Mouse (Mus musculus) brain, embryonic 14.5 days (tissue): ENCODE data around the gene Ccdc194.

ENCODE experiments used
- CTCF ChIP-seq: fragments of 200-500 bp; IDR thresholded peaks from 2 replicates; pipeline ENCODE4 v1.5.1; 2012; ENCODE audit warnings: inconsistent platforms, mild to moderate bottlenecking, moderate library complexity, borderline replicate concordance; ENCODE audit not compliant: insufficient read depth, insufficient read length; ENCODE audit errors: extremely low read depth
- POLR2A ChIP-seq: fragments of 200-500 bp; IDR thresholded peaks from 2 replicates; pipeline ENCODE4 v1.6.1; 2012; ENCODE audit warnings: mild to moderate bottlenecking, inconsistent platforms, borderline replicate concordance; ENCODE audit not compliant: poor library complexity, insufficient read depth, insufficient read length, severe bottlenecking; ENCODE audit errors: extremely low read depth

GRCm38 (mm10) chr8:71513018-71513754, 12.3 kb downstream of the Ccdc194 start:
- no peak for TF ChIP-seq CTCF
- no peak for TF ChIP-seq POLR2A
